Mouse (Mus musculus): ENCODE data around the gene Ntsr1. TPM values are rescaled to one million over a fixed set of nuclear protein-coding genes. Genes with fewer than 3 reads are reported as not detected.

Ntsr1 gene
- total RNA-seq, 2 experiments from 2014 or later, result 6.4 to 8.2 TPM

DNA sequence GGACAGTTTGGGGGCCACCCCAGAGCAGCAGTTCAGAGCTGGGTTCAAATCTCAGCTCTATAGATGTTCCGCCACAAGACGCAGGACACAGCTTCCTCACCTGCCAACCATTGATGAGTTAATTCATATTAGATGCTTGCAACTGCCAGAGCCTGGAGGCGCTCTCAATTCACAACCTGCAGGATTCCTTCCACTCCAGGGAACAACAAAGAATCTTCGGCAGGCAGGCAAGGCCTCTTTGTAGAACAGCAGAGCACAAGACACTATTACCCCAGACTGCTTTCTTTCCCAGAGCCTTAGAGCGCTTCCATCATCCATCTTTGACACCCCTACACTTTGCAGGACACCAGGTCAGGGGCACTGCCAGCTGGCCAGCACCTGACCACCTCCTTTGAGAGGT lies 6.5 kb downstream of the Ntsr1 start:
- no peak for DNase-seq (ENCODE audit: low spot score in 2 of 2)

- no peak for DNase-seq (ENCODE audit: low spot score in 2 of 2)
Observed at GRCm38 (mm10) chr2:180508455-180509115, 8.8 kb downstream of the Ntsr1 start.

DNA sequence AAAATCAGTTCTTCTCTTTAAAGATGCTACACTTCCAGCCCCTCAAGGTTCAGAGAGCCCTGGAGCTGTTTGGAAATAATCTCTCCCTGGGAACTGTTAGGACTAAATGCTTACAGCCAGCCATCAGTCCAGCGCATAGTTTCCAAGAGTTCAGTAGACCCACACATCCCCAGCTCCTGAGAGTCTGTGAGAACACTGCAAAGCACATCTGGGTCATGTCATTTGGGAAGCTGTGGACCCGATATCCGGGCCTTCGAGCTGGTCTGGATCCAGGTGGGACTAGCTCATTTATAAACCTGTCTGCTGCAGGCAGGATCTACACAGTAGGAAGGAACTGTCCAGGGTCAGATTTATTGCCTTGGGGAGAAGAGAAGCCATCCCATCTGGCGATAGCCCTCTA lies 11.1 kb downstream of the Ntsr1 start:
- no peak for DNase-seq (ENCODE audit: low spot score in 2 of 2)

- DNase-seq (ENCODE audit: low spot score in 2 of 2), result no peak
Observed at GRCm38 (mm10) chr2:180511875-180512661, 12.3 kb downstream of the Ntsr1 start.

DNA sequence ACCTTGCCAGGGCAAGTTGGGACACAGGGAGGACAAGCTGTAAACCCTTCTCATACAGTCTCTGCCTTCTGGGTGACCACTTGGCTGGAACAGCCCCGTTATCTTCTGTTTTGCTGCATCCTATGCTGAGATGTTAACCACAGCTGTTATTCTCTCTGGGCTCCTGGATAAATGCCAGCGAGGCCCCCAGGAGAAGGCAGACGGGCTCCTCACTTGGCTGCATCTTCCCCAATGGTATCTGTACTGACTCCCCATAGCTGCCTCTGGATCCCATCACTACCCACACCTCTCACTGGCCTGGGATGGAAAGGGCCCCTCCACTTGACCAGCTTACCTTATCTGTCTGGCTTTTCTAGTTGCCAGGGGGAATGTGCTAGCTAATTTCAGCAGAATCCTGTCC lies 13.2 kb downstream of the Ntsr1 start:
- DNase-seq (ENCODE audit: low spot score in 2 of 2), result no peak

GRCm38 (mm10) chr2:180513835-180514234 lies 14.1 kb downstream of the Ntsr1 start:
- DNase-seq (ENCODE audit: low spot score in 2 of 2), result no peak

- DNase-seq (ENCODE audit: low spot score in 2 of 2), result no peak
Observed at GRCm38 (mm10) chr2:180521437-180522221, 21.9 kb downstream of the Ntsr1 start.

GRCm38 (mm10) chr2:180522825-180523224 lies 23.0 kb downstream of the Ntsr1 start:
- DNase-seq (ENCODE audit: low spot score in 2 of 2), result no peak

DNA sequence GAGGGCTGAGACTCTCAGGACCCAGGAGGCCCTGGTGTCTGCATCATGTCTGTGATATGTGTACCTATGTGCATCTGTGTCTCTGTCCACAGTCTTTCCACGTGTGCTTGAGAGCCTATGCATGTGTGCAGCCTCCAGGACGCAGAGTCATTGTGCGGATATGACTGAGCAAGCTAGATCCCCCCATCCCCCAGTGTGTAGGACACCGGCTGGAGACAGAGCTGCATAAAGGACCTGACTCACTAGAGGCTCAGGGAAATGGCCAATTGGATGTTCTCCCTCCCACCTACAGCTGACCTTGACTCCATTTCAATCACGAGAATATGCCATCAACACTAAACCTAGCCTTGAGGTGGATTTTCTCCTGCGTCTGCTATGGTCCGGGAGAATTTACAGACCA lies 27.7 kb downstream of the Ntsr1 start:
- DNase-seq (ENCODE audit: low spot score in 2 of 2), result no peak

GRCm38 (mm10) chr2:180527883-180528282 lies 28.1 kb downstream of the Ntsr1 start:
- no peak for DNase-seq (ENCODE audit: low spot score in 2 of 2)

- DNase-seq (ENCODE audit: low spot score in 2 of 2), result peak in 1 of 2 experiments; percentile 13
Observed at GRCm38 (mm10) chr2:180530130-180530529, 30.4 kb downstream of the Ntsr1 start.

- DNase-seq (ENCODE audit: low spot score in 2 of 2), result no peak
Observed at GRCm38 (mm10) chr2:180530584-180530983, 30.8 kb downstream of the Ntsr1 start.

DNA sequence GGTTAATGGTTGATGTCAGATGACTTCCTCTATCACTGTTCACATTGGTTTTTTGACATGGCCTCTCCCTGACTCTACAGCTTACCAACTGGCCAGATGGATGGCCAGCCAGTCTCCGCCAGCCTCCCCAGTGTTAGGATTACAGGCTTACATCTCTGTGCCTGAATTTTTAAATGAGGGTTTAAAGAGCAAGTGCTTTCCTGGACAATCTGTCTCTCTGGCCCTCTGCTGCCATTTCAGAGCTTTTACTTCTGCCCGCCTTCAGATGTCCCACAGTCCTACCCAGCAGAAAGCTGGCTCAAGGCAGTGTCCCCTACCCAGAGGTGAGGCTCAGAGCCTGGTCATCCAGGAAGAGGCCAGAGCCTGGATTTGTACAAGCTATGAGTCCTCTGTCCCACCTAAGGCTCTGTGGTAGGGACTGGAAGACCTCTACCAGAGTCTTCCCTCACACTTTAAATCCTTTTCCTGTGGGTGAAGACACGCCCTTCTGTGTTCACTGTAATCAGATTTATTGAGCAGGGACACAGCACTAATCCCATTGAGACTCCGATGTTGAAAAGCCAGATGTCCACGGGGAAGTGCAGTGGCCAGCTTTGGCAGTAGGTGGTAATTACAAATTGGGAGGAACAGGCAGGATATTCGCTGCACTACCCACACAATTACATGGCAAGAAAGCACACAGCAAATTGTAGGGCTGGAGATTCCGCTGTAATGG lies 32.1 kb downstream of the Ntsr1 start:
- DNase-seq (ENCODE audit: low spot score in 2 of 2), result no peak

DNA sequence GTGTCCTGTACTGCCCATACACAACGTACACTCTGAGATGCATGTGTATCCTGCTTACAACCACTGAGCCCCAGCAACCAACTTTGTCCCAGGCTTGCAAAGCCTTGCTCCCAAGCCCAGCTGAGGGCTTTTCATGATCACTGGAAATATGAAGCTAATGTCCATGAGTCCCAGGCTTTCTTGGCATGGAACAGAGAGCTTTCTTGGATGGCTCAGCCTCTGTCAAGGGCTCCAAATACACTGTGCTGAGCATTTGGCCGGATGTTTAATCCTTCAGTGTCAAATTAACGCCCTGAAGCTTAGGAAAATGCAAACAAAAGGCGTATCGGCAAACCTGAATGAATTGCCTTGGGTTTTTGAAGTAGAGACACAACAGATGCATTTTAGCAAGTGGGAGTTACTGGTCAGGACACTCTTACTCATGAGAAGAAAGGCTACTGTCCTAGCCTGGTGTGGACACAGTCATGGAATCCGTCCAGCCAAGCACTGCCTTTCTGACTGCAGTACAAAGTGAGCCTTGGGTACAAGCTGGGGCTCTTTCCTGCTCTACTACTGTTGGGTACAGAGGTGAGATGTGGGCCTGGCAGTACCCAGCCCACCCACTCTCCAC lies 32.7 kb downstream of the Ntsr1 start:
- no peak for DNase-seq (ENCODE audit: low spot score in 2 of 2)

DNA sequence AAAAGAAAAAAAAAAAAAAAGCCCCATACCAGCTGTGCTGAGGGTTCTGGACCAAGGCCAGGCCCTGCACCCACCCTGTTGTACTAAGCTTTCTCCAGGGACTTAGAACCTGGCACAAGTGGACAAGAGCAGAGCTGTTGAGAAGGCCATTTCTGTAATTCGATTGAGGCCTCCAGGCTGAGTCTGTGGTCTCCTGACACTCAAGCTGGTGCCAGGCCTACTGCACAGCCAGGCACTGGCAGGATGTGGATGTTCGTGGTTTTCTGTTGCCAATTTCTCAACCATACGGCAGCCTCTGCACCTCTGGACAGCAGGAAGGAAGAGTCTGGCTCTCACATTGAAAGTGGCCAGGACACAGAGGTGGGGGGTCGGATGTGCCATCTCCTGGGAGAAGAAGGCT lies 33.5 kb downstream of the Ntsr1 start:
- no peak for DNase-seq (ENCODE audit: low spot score in 2 of 2)

GRCm38 (mm10) chr2:180543675-180544074 lies 43.9 kb downstream of the Ntsr1 start:
- no peak for DNase-seq (ENCODE audit: low spot score in 2 of 2)

DNA sequence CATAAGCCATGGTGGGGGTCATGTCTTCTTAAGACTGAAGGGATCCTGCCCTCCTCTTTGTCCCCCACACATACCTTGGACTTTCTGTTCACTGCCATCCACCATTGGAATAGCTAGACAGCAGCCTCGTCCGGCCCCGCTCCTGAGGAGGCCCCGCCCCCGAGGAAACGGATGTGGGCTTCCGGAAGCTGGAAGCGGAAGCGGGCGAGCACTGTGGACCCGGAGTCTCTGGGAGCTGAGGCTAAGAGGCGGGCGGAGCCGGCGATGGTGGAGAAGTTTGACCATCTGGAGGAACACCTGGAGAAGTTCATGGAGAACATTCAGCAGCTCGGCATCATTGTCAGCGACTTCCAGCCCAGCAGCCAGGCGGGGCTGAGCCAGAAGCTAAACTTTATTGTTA lies 45.3 kb downstream of the Ntsr1 start:
- no peak for DNase-seq (ENCODE audit: low spot score in 2 of 2)

DNA sequence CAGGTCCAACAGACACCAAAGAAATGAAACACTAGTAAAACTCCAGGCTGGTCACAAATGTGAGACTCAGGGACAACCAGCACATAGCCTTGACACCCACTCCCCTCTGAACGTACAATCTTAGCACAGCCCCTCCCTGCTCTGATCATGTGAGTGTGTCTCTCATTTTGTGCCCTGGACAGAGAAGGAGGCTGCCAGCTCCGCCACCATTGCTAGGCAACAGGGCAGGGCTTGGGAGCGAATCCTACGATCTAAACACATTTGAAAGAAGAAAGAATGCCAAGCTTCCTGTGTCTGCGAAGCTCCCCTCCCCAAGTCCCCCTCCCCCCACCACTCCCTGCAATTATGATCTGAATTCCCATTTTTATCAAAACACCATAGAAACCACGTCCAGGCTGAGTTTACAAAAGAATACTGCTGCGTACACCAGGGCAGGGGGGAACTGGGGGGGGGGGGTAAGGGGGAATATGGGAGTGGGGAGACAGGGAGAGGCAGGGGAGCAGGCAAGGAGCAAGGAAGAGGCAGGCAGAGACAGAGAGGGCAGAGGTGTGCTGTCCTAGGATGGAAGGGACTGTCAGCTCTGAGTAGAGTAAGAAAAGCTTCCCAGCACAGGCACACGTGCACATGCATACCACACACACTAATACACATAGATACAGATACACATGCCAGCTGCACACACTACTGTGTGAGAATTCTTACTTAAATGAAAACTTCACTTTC lies 47.8 kb downstream of the Ntsr1 start:
- DNase-seq (ENCODE audit: low spot score in 2 of 2), result peak in 1 of 2 experiments; percentile 22

DNA sequence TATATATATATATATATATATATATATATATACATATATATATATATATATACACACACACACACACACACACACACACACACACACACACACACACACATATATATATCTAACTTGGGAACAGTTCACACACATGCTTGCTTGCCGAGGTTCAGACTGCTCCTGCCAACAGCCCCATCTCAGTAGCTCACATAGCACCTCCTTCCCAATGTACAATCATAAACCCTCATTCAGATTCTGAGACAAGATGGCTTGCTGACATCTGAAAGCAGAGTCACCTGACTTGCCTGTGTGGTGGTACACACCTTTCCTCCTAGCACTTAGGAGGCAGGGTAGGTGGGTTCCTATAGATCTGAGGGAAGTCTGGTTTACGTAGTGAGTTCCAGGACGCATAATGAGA lies 52.6 kb downstream of the Ntsr1 start:
- DNase-seq (ENCODE audit: low spot score in 2 of 2), result no peak

DNA sequence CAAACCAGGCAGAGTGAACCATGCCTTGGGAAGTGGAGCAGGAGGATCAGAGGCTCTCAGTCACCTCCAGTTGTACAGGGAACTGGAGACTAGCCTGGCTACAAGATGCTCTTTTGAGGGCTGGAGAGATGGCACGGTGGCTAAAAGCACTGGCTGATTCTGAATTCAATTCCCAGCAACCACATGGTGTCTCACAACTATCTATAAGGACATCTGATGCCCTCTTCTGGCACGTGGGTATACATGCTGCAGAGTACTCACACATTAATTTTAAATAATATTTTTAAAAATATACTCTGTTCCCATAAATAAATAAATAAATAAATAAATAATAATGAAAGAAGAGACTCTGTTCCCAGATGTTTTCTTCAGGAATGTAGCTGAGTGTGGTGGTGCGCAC lies 55.4 kb downstream of the Ntsr1 start:
- DNase-seq (ENCODE audit: low spot score in 2 of 2), result no peak
